Mouse (Mus musculus) kidney, postnatal 0 days (tissue): Measurements from ENCODE around the gene R3hdm2. TPM values are rescaled to one million over a fixed set of nuclear protein-coding genes. Genes with fewer than 3 reads are reported as not detected.

ENCODE experiments used
- ATAC-seq: fragments of 200-750 bp; cut with Nextera tagmentation; replicated peaks from 2 replicates; pipeline ENCODE4 v1.8.0; 2017; ENCODE audit warnings: low read depth, moderate number of reproducible peaks, moderate TSS enrichment, moderate library complexity; ENCODE audit not compliant: low FRiP score
- DNase-seq: peaks from one replicate; pipeline ENCODE4 v3.0.0-alpha.2; 2016; ENCODE audit warnings: low spot score
- H3K27ac ChIP-seq: fragments of 300-500 bp; sonication (generic); 2 replicates; pipeline ENCODE4 v1.5.1; 2014; ENCODE audit warnings: mild to moderate bottlenecking
- H3K27me3 ChIP-seq: fragments of 300-500 bp; sonication (generic); 2 replicates; pipeline ENCODE4 v1.6.1; 2014; ENCODE audit warnings: low read length, mixed read lengths; ENCODE audit not compliant: insufficient read depth
- H3K36me3 ChIP-seq: fragments of 300-500 bp; sonication (generic); 2 replicates; pipeline ENCODE4 v1.6.1; 2014; ENCODE audit warnings: low read length, mixed read lengths; ENCODE audit not compliant: insufficient read depth
- H3K4me1 ChIP-seq: fragments of 300-500 bp; sonication (generic); replicated peaks from 2 replicates; pipeline ENCODE4 v1.6.1; 2014; ENCODE audit warnings: antibody characterized with exemption, low read length, mixed read lengths; ENCODE audit not compliant: insufficient read depth
- H3K4me2 ChIP-seq: fragments of 300-500 bp; sonication (generic); 2 replicates; pipeline ENCODE4 v1.6.1; 2014; ENCODE audit warnings: mild to moderate bottlenecking, low read length, moderate library complexity, mixed read lengths
- H3K4me3 ChIP-seq: fragments of 300-500 bp; sonication (generic); replicated peaks from 2 replicates; pipeline ENCODE4 v1.5.1; 2014; ENCODE audit warnings: low read depth, low read length
- H3K9ac ChIP-seq: fragments of 300-500 bp; sonication (generic); 2 replicates; pipeline ENCODE4 v1.6.1; 2014; ENCODE audit warnings: low read depth, low read length
- H3K9me3 ChIP-seq: fragments of 300-500 bp; sonication (generic); replicated peaks from 2 replicates; pipeline ENCODE4 v1.6.1; 2016; ENCODE audit warnings: low read length, inconsistent platforms, mixed read lengths
- CTCF ChIP-seq: IDR thresholded peaks from 2 replicates; pipeline ENCODE4 v1.5.1; 2016; ENCODE audit warnings: antibody characterized with exemption, low read depth, mild to moderate bottlenecking, moderate library complexity
- WGBS: fragments of 180-500 bp; shearing (Covaris S2); extraction: QIAGEN DNeasy Blood & Tissue Kit; methylation state at CpG from one replicate; pipeline ENCODE4 v1.1.7; 2014; 5-methylcytosine and 5-hydroxymethylcytosine counted together
- polyA plus RNA-seq: library from polyadenylated mRNA; unstranded; fragments of >200 nt; fragmentation: Nextera tagmentation; extraction: Ambion mirVana; gene quantifications from 2 replicates; pipeline ENCODE4 v1.2.1, GENCODE M21; 2015

R3hdm2 gene
- polyA plus RNA-seq, 1 experiment from 2014 or later, result 34.4 TPM

DNA sequence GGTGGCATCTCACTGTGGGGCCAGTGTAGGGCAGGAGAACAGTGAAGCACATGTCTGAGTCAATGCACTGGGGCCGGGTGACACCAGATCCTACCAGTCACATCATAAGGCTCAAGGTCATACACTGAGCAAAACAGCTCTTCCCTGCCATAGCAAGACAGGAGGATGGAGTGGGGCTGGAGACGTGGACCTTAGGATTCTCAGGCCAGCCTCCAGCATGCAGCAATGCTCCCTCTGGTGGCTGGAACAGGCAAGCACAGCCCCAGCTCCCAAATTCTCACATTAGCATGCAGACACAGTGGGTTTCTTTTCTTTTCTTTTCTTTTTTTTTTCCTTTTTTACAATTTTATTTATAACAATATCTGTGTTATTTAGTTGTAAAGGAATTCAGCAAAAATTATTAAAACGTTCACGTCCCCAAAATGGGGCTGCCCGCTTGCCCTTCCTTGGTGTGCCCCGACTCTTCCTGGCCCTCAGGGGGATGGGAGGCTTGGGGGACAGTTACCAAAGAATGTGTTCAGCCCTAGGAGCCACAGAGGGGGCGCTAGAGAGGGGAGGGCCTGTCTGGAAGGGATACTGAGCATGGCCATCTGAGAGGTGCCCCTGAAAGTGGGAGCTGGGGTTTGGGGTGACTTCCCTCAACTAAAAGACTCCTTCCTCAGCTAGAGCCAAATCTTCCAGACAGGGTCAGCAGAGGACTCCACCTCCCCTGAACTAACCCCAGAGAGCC is 157.9 kb downstream of the R3hdm2 start:
- DNase-seq, result peak; percentile 89
- Histone ChIP-seq H3K4me1 (peaks cover 13% of the 10 kb centered on the region), H3K4me3 (no peak overlapping the region), H3K9me3 (no peaks in the 10 kb centered on the region), H3K36me3 (no peaks in the 10 kb centered on the region), H3K27ac (no peak overlapping the region), H3K9ac (no peak overlapping the region), H3K4me2 (no peak overlapping the region), H3K27me3 (peaks cover 39% of the 10 kb centered on the region)
- peak; percentile 95 for TF ChIP-seq CTCF
- peak; percentile 19; the same call in 1 of the 2 replicates for ATAC-seq
- WGBS, result 25% methylated on average over 7 of the region's 7 CpGs

- no peak for TF ChIP-seq CTCF
- Histone ChIP-seq H3K27ac (no peak overlapping the region), H3K27me3 (peaks cover 4% of the 10 kb centered on the region), H3K9me3 (no peaks in the 10 kb centered on the region), H3K9ac (no peak overlapping the region), H3K4me3 (no peak overlapping the region), H3K4me2 (no peak overlapping the region), H3K36me3 (peaks cover 17% of the 10 kb centered on the region; the same call in 1 of the 2 replicates), H3K4me1 (no peaks in the 10 kb centered on the region)
- DNase-seq (no peak), ATAC-seq (no peak)
- 95% methylated on average over 8 of the region's 8 CpGs for WGBS
Measured at GRCm38 (mm10) chr10:127541510-127541909, 161.4 kb downstream of the R3hdm2 start.

DNA sequence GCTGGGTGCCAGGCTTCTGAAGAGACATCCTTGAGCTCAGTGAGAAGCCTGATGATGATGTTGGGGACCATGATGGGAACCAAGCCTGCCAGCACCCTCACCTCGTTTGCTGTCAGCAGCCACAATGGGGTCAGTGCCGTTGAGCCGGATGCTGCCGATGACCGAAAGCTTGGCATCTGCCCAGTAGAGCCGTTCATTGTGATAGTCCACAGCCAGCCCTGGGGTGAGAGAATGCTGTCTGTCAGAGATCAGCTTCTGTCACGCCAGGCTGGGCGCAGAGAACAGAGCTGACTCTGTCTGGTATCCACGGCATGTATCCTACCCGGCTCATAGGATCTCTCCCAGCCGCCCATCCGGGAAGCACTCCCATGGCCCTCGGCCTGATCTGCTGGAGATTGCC is 162.0 kb downstream of the R3hdm2 start:
- DNase-seq (no peak), ATAC-seq (no peak)
- no peak overlapping the region for H3K4me3 ChIP-seq
- H3K4me1 ChIP-seq, result no peaks in the 10 kb centered on the region
- 50% methylated on average over 13 of the region's 13 CpGs for WGBS
- no peak overlapping the region for H3K27ac ChIP-seq
- peaks cover under 1% of the 10 kb centered on the region; the same call in 1 of the 2 replicates for H3K27me3 ChIP-seq
- TF ChIP-seq CTCF, result no peak
- H3K9me3 ChIP-seq, result no peaks in the 10 kb centered on the region
- H3K4me2 ChIP-seq, result no peak overlapping the region
- H3K36me3 ChIP-seq, result peaks cover 17% of the 10 kb centered on the region; the same call in 1 of the 2 replicates
- no peak overlapping the region for H3K9ac ChIP-seq

DNA sequence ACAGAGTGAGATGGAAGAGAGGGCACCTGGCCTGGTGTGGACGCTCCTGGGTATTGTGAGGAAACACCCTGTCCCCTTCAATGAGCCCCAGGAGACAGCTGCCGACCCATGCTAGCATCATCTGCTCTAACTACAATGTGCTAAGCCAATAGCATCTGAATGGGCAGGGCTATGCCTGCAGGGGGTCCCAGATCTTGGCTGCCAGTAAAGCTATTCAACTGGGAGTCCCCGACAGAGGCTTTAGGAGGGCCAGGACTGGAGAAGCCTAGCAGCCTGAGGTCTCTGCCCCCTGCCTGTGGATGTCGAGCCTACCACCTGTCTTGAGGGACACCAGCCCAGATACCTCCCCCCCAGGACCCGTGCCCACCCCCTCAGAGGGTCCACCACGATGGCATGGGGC is 162.6 kb downstream of the R3hdm2 start:
- Histone ChIP-seq H3K9ac (no peak overlapping the region), H3K27me3 (no peaks in the 10 kb centered on the region), H3K9me3 (no peaks in the 10 kb centered on the region), H3K4me2 (no peak overlapping the region), H3K36me3 (peaks cover 17% of the 10 kb centered on the region; the same call in 1 of the 2 replicates), H3K4me3 (no peak overlapping the region), H3K4me1 (no peaks in the 10 kb centered on the region), H3K27ac (no peak overlapping the region)
- no peak for TF ChIP-seq CTCF
- ATAC-seq (no peak), DNase-seq (no peak)
- 47% methylated on average over 6 of the region's 6 CpGs for WGBS

DNA sequence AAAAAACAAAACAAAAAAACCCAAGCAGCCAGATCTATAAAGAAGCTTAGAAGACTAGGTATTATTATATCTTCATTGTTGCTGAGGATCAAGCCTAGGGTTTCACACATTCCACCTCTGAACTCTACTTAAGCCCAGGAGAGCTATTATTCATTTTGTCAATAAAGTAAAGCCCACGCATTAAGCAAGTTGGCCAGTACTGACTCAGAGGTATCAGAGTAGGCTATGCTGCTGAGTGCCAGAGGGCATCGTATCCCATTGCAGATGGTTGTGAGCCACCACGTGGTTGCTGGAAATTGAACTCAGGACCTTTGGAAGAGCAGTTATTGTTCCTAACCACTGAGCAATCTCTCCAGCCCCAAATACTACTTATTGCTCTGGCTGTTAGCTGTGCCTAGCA is 163.8 kb downstream of the R3hdm2 start:
- Histone ChIP-seq H3K27ac (no peak overlapping the region), H3K9ac (no peak overlapping the region), H3K36me3 (peaks cover 17% of the 10 kb centered on the region; the same call in 1 of the 2 replicates), H3K4me2 (no peak overlapping the region), H3K27me3 (no peaks in the 10 kb centered on the region), H3K4me1 (no peaks in the 10 kb centered on the region), H3K9me3 (no peaks in the 10 kb centered on the region), H3K4me3 (no peak overlapping the region)
- TF ChIP-seq CTCF, result no peak
- ATAC-seq, result no peak
- 62% methylated on average over 3 of the region's 3 CpGs for WGBS
- no peak for DNase-seq

DNA sequence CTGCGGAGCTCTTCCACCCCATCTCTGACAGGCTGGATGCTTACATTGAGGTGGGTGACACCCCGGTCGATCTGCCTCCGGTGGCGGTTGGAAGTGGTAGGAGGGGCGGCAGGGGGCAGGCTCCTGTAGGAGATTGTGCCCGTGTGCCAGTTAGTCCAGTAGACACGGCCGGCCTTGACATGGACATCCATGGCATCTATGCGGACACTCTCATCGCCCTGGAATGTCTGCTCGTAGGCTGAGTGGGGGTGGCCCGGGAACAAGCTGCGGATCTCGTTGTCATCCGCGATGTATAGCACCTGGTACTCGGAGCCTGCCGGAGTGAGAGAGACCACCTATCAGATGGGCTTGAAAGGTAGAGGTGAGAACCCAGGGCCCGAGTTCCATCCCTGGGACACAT is 164.2 kb downstream of the R3hdm2 start:
- WGBS, result 88% methylated on average over 20 of the region's 20 CpGs
- no peak for DNase-seq
- peaks cover 17% of the 10 kb centered on the region; the same call in 1 of the 2 replicates for H3K36me3 ChIP-seq

DNA sequence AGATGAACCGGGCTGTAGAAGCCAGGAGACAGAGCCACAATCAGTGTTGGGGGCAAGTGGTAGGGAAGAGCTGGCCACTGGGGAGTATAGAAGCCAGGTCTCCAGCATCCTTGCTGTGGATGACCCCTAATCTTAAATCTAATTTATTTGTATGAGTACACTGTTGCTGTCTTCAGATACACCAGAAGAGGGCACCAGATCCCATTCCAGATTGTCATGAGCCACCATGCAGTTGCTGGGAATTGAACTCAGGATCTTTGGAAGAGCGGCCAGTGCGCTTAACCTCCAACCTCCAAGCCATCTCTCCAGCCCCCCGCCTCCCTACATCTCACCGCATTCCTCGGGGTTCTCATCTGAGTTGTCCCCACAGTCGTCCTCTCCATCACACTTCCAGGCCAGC is 166.4 kb downstream of the R3hdm2 start:
- Histone ChIP-seq H3K9ac (no peak overlapping the region), H3K27ac (no peak overlapping the region), H3K4me3 (no peak overlapping the region), H3K36me3 (peaks cover 21% of the 10 kb centered on the region; the same call in 1 of the 2 replicates), H3K9me3 (no peaks in the 10 kb centered on the region), H3K4me2 (no peak overlapping the region), H3K4me1 (no peaks in the 10 kb centered on the region), H3K27me3 (no peaks in the 10 kb centered on the region)
- WGBS, result 84% methylated on average over 7 of the region's 7 CpGs
- TF ChIP-seq CTCF, result peak; percentile 70
- no peak for ATAC-seq
- no peak for DNase-seq

More for the DNA sequence above, 164.2 kb downstream of the R3hdm2 start:
- H3K4me3 ChIP-seq, result no peak overlapping the region
- H3K4me1 ChIP-seq, result no peaks in the 10 kb centered on the region
- ATAC-seq, result no peak
- no peaks in the 10 kb centered on the region for H3K9me3 ChIP-seq
- no peaks in the 10 kb centered on the region for H3K27me3 ChIP-seq
- no peak for TF ChIP-seq CTCF
- H3K4me2 ChIP-seq, result no peak overlapping the region
- H3K27ac ChIP-seq, result no peak overlapping the region
- no peak overlapping the region for H3K9ac ChIP-seq
